Mouse (Mus musculus) mouse trophoblast stem cell (cell line): ENCODE results near the gene Gorasp2.

ENCODE experiments used
- in situ Hi-C, 2 experiments: fragments of 300-500 bp; cut with MseI, MboI; formaldehyde crosslinking; loops; 2 replicates in 1 of 2; 3 replicates in 1 of 2; pipeline ENCODE4 v1.15.1; 2025

Gene Gorasp2

DNA sequence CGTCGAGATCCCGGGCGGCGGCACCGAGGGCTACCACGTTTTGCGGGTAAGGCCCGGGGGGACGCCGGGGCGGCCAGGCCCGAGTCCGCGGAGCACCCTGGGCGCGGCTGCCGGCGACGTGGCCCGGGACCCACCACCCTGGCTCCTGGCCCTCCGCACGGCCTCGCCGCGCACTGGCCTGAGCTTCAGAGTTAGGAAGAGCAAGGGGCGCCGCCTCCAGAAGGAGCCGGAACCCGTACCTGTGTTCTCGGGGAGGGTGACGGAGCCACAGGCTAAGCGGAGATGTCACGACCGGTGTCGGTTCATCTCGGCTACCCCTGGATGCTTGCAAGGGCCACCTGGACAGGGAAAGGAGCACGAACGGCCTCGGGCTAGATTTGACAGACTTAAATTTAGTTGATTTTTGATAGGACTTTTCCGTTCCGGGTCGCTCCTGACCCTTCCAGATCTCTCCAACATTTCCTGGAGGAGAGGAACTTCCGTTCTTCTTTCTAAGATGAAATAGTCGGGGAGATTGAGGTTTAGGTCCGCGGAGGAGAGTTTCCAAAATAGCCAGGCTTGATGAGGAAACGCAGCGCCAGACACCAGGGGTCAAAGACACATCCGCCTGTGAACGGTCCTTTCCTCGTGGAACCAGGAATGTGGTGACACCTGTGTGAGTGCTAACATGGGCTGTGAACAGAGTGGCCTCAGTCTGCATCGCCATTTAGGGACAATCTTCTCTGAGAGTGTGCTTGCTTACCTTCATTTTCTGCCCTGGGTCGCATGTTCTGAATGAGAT is 529 bp downstream of the Gorasp2 start, which contains the start of gene Gm26558:
Gene Gm26558 (minus strand): TSS at position 394 of the 781 bp plus-strand sequence.
- in situ Hi-C loops: no loop called here

DNA sequence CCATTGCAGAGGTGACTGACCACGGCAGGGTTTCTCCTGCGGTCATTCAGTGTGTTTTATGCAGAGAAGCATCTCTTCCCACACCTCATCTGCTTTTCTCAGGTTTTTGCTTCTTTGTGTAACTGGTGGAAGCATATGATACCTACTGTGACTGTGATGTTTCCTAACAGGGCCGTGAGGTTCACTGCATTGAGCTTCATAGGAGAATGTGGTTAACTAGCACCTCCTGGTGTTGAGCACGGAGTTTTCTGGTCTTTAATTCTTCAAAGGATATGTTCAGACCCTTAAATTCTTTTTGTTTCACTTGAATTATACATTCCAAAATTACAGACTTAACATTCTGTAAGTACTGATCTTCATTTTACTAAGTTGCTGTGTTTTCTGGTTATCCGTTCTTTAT is 2.4 kb downstream of the Gorasp2 start:
- in situ Hi-C loops: no loop called here

DNA sequence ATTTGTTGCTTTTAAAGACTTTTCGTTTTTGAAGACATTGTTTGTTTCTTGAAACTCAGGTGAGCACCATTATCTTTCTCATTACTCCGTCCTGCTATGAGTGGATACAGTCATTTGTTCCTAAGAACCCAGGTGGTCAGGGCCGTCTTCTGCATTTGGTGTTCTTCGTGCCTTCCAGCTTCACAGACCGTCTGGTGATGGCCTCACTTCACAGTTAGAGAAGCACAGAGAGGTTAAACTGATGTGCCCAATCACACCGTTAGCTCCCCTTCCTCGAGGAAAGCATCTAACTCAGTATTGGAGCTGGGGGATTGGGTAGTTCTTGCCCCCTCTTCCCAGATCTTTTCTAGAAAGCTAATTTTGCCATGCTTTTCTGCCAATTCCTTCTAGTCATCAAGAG is 5.6 kb downstream of the Gorasp2 start:
- in situ Hi-C loops: no loop called here

DNA sequence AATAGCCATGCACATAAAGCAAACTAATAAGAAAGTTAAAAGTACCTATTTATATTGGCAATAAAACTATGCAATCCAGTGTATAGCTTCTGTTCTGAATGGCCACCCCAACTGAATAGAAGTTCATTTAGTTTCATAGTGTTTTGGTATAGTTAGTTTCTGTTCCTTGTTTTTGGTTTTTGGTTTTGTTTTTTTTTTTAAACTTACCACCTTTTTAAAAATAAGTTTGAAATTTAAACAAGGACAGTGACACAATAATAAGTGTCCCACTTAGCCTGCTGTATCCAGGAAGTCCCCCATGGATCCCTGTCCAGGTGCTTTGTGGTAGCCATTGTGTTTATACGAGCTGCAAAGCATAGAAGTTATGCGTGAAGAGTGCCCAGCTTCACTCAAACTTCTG is 7.9 kb downstream of the Gorasp2 start:
- in situ Hi-C loops: no loop called here

DNA sequence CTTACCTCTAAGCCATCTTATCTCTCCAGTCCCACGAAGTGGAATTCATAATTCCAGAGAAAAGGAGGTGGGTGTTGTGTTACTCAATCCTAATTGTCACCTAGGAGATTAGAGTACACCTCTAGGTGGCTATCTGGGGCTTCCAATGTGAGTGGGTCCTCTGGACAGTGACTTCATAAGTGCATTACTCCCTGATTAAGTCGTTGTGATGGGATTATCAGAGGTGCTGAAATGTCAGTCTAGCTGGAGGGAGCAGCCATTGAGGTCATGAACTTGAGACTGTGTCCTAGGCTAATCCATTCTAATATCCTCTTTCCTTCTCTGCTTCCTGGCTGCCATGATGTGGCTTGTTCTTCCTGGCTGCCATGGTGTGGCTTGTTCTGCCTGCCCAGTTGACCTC is 8.5 kb downstream of the Gorasp2 start:
- in situ Hi-C loops: no loop called here

DNA sequence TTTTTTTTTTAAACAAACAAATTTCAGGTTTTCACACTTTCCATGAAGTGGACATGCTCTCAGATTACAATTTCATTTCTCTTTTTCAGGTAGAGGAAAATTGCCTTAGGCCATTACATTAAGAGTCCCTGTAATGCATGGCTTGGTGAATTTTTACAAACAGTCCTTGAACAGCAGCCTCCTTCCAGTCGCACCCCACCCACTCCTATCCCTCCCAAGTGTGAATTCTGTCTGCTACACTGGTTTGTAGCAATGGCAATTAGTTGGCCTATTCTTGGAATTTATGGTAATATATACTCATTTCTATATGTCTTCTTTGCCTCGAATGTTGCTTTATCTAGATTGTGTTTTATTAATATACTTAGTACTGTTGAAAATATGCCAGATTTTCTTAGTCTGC is 11.1 kb downstream of the Gorasp2 start:
- in situ Hi-C loops: no loop called here

DNA sequence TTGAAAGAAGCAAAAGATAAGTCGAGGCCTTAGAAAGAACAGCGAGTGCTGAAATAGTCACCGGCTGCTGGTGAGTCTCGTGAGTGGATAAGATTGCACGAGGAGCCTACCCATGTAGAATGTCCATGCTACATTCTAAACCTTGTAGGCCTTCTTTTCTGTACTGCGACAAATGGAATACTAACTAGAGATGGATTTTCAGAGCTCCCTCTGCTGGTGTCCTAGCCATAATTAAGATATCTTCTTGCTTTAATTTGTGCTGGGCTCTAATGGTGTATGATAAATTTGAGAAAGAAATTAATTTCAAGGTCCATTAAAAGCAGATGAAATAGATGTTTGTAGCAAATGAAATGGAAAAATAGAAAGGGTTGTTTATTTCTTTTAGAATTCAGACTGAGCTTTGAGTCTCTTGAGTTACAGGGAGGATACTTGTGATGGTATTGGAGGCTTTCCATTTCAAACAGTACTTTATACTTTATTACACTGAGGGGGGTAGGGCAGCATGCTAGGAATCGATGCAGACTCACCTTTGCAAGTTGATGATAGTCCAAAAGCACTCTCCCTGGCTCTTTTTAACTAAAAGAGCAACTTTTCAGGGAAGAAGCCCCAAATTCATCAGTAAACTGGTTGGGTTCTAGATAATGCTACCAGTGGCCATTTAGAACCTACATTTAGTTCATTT is 12.2 kb downstream of the Gorasp2 start:
- in situ Hi-C loops: no loop called here

DNA sequence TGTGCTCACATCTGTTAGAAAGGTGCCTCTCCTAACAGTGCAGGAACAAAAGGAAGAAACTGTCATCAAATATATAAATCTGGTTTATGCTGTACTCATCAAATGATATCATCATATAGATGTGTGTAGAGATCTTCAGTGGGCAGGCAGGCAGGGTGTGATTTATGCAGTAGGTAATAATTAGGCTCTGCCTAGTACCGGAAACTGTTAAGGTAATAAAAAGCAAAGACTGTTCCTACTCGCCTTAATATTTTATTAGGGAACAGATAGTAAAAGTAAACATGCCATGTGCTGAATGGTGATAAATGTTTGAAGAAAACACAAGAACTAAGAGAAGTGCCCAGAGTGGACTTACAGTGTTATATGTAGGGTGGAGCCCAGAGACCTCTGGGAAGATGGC is 20.9 kb downstream of the Gorasp2 start:
- in situ Hi-C loops: no loop called here

DNA sequence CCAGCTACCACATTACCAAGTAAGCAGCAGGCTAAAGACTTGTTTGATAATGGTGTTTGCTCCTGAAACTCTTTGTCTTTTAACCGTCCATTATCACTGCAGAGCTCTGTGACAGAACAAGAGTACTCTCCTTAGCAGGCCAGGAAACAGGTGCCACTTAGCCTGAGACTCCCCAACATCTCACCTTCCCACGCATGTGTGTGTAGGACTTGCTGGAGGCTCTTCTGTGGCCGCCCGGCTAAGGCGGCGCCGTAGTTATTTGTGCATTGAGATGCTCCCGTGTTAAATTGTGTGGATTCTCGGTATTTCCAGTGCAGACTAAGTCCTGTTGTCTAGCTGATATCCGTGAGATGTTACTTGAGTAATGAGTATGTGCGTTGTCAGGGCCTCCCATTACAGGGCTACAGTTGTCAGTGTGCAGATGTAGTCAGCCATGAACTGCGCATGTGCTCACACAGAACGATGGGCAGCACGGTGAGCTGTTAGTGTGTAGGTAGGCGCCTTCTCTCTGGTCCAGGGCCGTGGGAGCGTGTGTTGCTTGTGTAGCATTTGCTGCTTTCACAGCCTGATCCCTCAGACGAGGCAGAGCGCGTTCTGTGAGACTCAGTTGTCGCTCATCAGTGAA is 27.2 kb downstream of the Gorasp2 start:
- in situ Hi-C loops: no loop called here

DNA sequence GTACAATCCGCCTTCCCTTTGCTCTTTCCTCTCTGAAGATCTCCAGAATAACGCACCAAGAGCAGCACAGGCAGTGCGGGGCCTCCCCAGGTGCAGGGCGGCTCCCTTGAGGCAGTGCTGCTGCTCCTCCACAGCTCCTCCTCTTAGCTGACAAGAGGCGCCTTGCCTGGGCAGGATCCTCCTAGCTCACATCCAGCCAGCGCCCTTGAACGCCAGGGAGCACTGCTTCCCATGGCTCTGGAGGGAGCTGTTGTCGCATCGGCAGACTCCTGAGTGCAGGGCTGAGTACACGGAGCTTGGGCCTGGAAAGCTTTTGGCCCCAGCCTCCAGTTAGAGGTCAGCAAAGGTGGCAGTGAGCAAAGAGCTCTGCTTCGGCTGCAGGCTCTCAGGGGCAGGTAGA is 28.8 kb downstream of the Gorasp2 start:
- in situ Hi-C loops: no loop called here

DNA sequence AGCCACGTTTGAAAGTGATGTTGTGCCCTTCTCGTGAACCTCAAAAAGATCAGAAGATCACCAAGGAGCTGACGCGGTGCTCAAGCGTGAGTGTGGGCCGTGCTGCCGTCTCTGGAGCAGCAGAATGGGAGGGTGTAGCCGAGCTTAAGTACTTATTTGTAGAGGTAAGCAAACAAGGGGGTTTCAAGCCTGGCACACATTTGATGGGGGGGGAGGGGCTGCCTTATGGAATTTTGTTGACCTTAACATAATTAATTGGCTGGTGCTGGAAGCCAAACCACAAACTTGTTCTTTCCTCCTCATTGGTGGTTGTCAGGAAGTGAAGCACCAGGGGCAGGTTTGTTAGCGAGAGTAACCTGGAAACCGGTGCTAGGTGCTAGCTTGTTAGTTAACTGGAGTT is 34.3 kb downstream of the Gorasp2 start:
- in situ Hi-C loops: no loop called here

DNA sequence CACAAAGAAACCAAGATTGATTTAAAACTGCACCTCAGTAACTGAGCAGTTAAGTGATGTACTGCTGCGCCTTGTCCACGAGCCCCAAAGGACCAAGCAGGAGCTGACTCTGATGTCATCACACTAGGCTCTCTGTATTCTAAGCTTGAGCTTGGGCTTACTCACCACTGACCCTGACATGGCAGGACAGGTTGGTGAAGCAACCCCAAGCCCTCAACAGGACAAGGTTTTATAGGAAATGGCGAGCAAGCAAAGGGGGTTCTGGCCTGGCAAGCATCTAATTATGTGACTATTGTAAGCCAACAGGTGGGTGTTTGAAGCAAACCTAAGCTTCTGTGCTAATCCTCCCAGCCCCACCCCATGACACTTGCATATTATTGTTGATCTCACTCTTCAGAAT is 39.5 kb downstream of the Gorasp2 start:
- in situ Hi-C loops: loop anchor here (10.0 to 25.0 kb wide), 2 partner anchors 336 to 344 kb away; no protein-coding TSS in a partner anchor

DNA sequence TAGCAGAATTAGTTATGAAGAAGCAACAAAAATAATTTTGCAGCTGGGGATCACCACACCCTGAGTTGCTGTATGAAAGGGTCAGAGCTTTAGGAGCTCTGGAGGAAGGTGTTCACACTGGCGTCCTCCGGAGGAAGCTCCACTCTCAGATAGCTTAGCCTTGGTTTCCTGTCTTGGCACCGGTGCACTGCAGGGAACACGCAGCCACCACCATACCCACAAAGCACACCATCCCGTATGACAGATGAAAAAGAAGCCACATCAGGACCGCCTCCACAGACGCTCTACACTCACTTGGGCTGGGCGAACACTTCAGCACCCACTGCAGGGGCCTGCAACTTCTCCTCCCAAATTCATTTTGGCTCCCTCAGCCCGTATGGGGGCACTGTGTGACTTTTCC is 40.2 kb downstream of the Gorasp2 start:
- in situ Hi-C loops: loop anchor here (10.0 to 25.0 kb wide), 2 partner anchors 336 to 343 kb away; no protein-coding TSS in a partner anchor

DNA sequence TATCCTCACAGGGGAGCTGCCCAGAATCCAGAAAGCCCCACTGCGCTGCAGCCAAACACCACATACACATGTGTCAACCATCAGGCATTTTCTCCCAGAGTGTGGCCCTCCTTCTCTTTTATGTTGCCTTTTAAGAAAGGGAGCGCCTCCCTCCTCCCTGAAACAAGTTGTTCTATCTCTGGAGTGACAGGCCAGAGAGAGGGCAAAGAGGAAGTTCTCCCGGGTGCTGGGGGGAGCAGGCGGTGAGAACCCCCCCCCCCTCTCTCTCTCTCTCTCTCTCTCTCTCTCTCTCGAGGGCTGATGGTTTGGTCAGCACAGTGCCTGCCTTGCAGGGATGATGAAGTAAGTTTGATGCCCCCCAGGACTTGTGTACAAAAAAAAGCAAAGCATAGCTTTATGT is 41.0 kb downstream of the Gorasp2 start:
- in situ Hi-C loops: loop anchor here (10.0 to 25.0 kb wide), 2 partner anchors 335 to 342 kb away; no protein-coding TSS in a partner anchor

DNA sequence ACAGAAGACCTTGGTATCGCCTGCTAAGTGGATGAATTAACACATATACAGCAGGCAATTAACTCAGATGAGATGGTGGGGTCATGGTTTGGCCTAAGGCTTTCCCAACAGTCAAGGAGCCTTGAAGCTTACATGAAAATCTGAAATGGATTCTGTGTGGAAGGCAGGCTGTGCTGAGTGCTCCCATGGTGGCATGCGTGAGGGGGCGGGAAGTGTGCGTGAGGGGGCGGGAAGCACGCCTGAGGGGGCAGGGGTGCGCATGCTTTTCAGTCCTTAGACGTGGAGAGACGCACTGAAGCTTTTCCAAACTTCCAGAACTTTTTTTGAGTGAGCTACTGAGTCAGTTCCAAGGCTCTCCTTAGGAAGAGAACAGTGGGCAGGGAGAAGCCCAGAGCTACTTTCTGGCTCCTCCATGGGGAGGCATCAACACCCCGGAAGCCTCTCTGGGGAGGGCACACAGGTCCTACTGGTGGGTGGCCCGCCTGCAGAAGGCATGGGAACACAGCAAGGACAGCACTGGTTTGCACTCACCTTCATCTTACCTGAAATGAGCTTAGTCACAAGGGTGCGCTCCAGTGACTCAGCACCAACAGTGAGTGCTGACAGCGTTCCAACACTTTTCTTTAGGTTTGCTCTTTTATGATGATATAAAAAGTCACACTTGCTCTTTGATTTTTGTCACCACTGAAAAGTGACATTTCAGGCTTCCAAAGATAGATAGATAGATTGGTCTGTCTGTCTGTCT is 47.8 kb downstream of the Gorasp2 start:
- in situ Hi-C loops: loop anchor here (10.0 to 25.0 kb wide), 2 partner anchors 328 to 336 kb away; no protein-coding TSS in a partner anchor

DNA sequence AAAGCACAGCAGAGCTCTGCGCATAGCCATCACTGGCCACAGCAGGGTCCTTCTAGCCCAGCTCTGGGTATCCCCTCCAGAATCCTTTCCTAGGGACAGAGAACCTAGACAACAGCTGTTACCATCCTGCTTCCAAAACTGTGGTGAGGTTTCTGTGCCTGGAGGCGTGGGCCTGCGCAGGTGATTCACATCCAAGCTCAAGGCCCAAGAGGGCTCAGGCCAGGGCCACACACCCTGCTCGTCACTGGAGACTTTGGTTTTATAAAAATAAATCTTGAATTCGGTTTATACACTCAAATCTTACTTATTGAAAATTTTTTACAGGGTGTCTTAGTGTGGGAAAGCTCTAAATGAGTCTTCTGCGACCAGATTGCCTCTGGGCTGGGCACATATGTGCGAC is 48.9 kb downstream of the Gorasp2 start:
- in situ Hi-C loops: loop anchor here in 1 of 2 experiments (25.0 kb wide), 1 partner anchor 327 kb away; no protein-coding TSS in a partner anchor

DNA sequence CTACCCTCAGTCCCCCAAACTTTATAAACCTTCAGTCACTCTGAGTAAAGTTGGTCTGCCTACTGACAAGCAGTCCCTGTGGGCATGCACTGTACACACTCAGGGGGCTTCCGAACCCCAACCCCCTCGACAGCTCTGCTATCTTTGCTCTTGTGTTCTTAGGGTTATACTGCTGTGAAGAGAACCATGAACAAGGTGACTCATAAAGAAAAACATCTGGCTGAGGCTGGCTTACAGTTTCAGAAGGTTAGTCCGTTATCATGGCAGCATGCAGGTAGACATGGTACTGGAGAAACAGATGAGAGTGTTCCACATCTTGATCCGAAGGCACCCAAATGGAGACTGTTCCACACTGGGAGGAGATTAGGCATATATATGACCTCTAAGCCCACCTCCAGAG is 49.5 kb downstream of the Gorasp2 start:
- in situ Hi-C loops: loop anchor here in 1 of 2 experiments (25.0 kb wide), 1 partner anchor 326 kb away; no protein-coding TSS in a partner anchor

DNA sequence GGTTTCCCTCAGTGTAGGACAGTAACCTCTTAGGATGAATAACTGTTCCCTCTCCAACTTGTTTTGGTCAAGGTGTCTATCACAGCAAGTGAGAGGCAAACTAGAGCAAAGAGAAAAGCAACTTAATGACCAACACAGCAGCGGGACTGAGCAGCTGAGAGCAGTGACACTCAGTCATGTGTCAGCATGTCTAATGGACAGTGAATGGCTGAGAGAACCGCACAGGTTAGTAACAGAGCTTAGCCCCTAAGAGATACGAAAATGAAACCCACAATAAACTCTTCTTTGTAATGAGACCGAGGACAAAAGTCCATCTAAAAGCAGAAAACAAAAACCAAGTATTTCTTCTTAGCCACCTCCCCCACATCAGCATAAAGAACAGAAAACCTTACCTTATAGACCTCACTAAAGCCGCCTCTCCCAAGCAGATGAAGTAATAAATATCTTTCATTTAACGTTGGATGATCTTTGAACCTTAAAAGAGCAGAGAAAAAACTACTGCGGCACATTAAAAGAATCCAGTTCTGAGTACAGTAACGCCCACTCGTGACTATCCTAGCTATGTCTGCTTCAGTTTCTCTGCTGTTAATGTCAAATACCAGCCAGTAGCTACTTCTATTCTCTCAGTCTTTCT is 62.4 kb downstream of the Gorasp2 start:
- in situ Hi-C loops: loop anchor here in 1 of 2 experiments (25.0 kb wide), 1 partner anchor 314 kb away; no protein-coding TSS in a partner anchor

DNA sequence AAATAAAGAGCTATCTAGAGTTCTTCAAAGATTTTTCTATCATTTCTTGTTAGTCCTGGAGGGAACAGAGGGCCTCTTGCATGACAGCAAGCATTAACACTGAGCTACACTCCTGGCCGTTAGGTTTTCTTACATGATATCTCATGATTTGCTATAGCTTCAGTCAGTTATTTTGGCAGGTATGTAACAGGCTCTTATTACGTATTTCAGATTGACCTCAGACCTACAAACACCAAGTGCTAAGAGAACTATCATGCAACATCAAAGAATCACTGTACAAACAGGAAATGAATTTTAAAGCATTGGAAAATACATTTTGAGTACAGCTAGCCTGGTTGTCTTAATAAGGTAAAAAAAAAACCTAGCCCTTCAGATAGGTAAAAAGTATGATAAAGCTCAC is 65.7 kb downstream of the Gorasp2 start:
- in situ Hi-C loops: no loop called here

DNA sequence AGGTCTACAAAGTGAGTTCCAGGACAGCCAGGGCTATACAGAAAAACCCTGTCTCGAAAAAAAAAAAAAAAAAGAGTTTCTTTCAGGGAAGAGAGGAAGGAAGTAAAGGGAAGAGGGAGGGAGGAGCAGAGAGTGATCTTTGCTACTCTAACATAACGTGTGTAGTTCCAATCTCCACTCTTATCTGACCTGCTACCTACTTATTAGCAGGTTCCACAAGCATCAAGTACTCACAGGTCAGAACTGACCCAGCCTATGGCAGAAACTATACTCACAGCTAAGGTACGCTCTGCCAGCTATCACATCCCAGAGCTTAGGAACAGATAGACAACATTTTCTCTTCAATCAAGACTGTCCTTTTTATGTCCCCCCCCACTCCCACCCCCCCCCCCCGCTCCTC is 74.2 kb downstream of the Gorasp2 start:
- in situ Hi-C loops: no loop called here

DNA sequence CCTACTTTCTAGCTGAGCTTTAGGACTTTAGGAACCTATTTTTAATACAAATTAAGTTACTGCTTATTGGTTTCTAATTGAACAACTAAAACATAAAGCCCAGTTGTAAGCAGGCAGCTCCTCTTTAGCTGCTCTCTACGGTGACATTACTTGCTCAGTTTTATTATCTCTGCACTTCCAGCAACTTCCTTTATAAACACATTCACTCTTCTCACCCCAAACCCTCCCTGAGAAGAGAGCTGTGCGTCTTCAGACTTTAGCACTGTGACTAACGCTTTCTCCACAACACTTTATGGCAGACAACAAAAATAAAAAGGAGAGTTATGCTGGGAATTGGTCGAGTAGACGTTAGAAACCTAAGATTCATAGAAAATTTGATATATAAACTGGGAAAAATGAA is 74.6 kb downstream of the Gorasp2 start:
- in situ Hi-C loops: no loop called here
